Mouse (Mus musculus): ENCODE data around the gene Exoc6b. TPM values are rescaled to one million over a fixed set of nuclear protein-coding genes. Genes with fewer than 3 reads are reported as not detected.

Exoc6b gene
- total RNA-seq, 1 experiment = 19.8 TPM

- Histone ChIP-seq H3K4me3 (ENCODE audit: insufficient read depth in 1 of 2, low read depth in 1 of 2, low read length in 2 of 2, poor library complexity in 1 of 2, severe bottlenecking in 1 of 2) (no peak overlapping the region), H3K27ac (ENCODE audit: insufficient read depth, low read depth, low read length, poor library complexity, severe bottlenecking) (no peak overlapping the region), H3K4me1 (ENCODE audit: control insufficient read depth in 2 of 2, insufficient read depth in 2 of 2, low read length in 2 of 2, poor library complexity in 1 of 2) (peaks cover 0 to 6% of the 10 kb centered on the region in 2 experiments; a peak in 1 of 4 replicates), H3K9me3 (ENCODE audit: control insufficient read depth, insufficient read depth, low read depth, low read length) (no peaks in the 10 kb centered on the region), H3K9ac (ENCODE audit: insufficient read depth, low read depth, low read length, poor library complexity, severe bottlenecking) (no peak overlapping the region), H3K36me3 (ENCODE audit: control insufficient read depth, insufficient read depth, low read length, poor library complexity, severe bottlenecking) (no peaks in the 10 kb centered on the region)
- TF ChIP-seq ZC3H11A (IDR thresholded peaks at IDR 0.05; ENCODE audit: borderline replicate concordance, low read depth, low read length) = no peak
- no peak for TF ChIP-seq MAFK (IDR thresholded peaks at IDR 0.05; ENCODE audit: insufficient read depth, low read depth, low read length)
- TF ChIP-seq ZNF384 (IDR thresholded peaks at IDR 0.05; ENCODE audit: low read depth, low read length) = no peak
- TF ChIP-seq CHD2 (IDR thresholded peaks at IDR 0.05; ENCODE audit: low read depth, low read length) = no peak
- TF ChIP-seq HCFC1 (IDR thresholded peaks at IDR 0.05; ENCODE audit: borderline replicate concordance, insufficient read depth, low read length) = no peak
- in situ Hi-C loops (cut with MboI; ENCODE audit: low sequenced_read_pairs in 2 of 2, unreplicated experiment in 2 of 2) = no loop called here
- no peak for DNase-seq (ENCODE audit: low read depth, low spot score)
Measured at GRCm38 (mm10) chr6:85017011-85017410, 52.3 kb downstream of the Exoc6b start.

GRCm38 (mm10) chr6:85013906-85014305 lies 55.4 kb downstream of the Exoc6b start:
- Histone ChIP-seq H3K27ac (ENCODE audit: insufficient read depth, low read depth, low read length, poor library complexity, severe bottlenecking) (no peak overlapping the region), H3K4me1 (ENCODE audit: control insufficient read depth in 2 of 2, insufficient read depth in 2 of 2, low read length in 2 of 2, poor library complexity in 1 of 2) (peaks cover 0 to 8% of the 10 kb centered on the region in 2 experiments; a peak in 2 of 4 replicates), H3K36me3 (ENCODE audit: control insufficient read depth, insufficient read depth, low read length, poor library complexity, severe bottlenecking) (no peaks in the 10 kb centered on the region), H3K4me3 (ENCODE audit: insufficient read depth in 1 of 2, low read depth in 1 of 2, low read length in 2 of 2, poor library complexity in 1 of 2, severe bottlenecking in 1 of 2) (no peak overlapping the region), H3K9ac (ENCODE audit: insufficient read depth, low read depth, low read length, poor library complexity, severe bottlenecking) (no peak overlapping the region), H3K9me3 (ENCODE audit: control insufficient read depth, insufficient read depth, low read depth, low read length) (no peaks in the 10 kb centered on the region)
- TF ChIP-seq CHD2 (IDR thresholded peaks at IDR 0.05; ENCODE audit: low read depth, low read length) (no peak), ZC3H11A (IDR thresholded peaks at IDR 0.05; ENCODE audit: borderline replicate concordance, low read depth, low read length) (no peak), ZNF384 (IDR thresholded peaks at IDR 0.05; ENCODE audit: low read depth, low read length) (no peak), HCFC1 (IDR thresholded peaks at IDR 0.05; ENCODE audit: borderline replicate concordance, insufficient read depth, low read length) (no peak)
- in situ Hi-C loops (cut with MboI; ENCODE audit: low sequenced_read_pairs in 2 of 2, unreplicated experiment in 2 of 2) = no loop called here
- DNase-seq (ENCODE audit: low read depth, low spot score) = no peak

DNA sequence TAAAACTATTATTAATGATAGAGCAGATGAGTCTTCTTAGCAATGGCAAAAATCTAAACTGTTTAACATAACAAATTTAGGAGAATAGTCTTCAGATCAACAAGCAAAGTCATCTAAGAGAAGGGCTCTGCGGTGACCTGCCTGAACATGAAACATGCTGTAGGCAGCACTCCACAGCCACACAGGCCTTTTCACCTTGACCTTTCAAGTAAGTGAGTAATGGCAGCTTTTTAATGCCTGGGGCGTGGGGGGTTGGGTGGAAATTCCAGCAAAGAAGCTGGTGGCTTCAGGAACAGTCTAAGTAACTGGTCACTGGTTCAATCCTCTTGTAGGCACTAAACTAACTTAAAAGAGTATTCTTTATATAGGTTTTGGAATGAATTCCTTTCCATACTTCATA lies 58.9 kb downstream of the Exoc6b start:
- in situ Hi-C loops (cut with MboI; ENCODE audit: low sequenced_read_pairs in 2 of 2, unreplicated experiment in 2 of 2) = no loop called here
- H3K36me3 ChIP-seq (ENCODE audit: control insufficient read depth, insufficient read depth, low read length, poor library complexity, severe bottlenecking) = no peaks in the 10 kb centered on the region
- TF ChIP-seq HCFC1 (IDR thresholded peaks at IDR 0.05; ENCODE audit: borderline replicate concordance, insufficient read depth, low read length) = no peak
- 0 out of 2 replicates have a peak, but pooled peaks have one; percentile 43 for TF ChIP-seq CHD2 (IDR thresholded peaks at IDR 0.05; ENCODE audit: low read depth, low read length)
- H3K9ac ChIP-seq (ENCODE audit: insufficient read depth, low read depth, low read length, poor library complexity, severe bottlenecking) = no peak overlapping the region
- no peaks in the 10 kb centered on the region for H3K9me3 ChIP-seq (ENCODE audit: control insufficient read depth, insufficient read depth, low read depth, low read length)
- no peak overlapping the region for H3K27ac ChIP-seq (ENCODE audit: insufficient read depth, low read depth, low read length, poor library complexity, severe bottlenecking)
- peak; percentile 70 for DNase-seq (ENCODE audit: low read depth, low spot score)
- H3K4me1 ChIP-seq (ENCODE audit: control insufficient read depth in 2 of 2, insufficient read depth in 2 of 2, low read length in 2 of 2, poor library complexity in 1 of 2) = peaks cover 0 to 8% of the 10 kb centered on the region in 2 experiments; a peak in 1 of 4 replicates
- H3K4me3 ChIP-seq (ENCODE audit: insufficient read depth in 1 of 2, low read depth in 1 of 2, low read length in 2 of 2, poor library complexity in 1 of 2, severe bottlenecking in 1 of 2) = no peak overlapping the region

GRCm38 (mm10) chr6:84995418-84995817 lies 73.9 kb downstream of the Exoc6b start:
- in situ Hi-C loops (cut with MboI; ENCODE audit: low sequenced_read_pairs in 2 of 2, unreplicated experiment in 2 of 2) = no loop called here
- Histone ChIP-seq H3K9ac (ENCODE audit: insufficient read depth, low read depth, low read length, poor library complexity, severe bottlenecking) (no peak overlapping the region), H3K36me3 (ENCODE audit: control insufficient read depth, insufficient read depth, low read length, poor library complexity, severe bottlenecking) (no peaks in the 10 kb centered on the region), H3K27ac (ENCODE audit: insufficient read depth, low read depth, low read length, poor library complexity, severe bottlenecking) (no peak overlapping the region), H3K4me1 (ENCODE audit: control insufficient read depth in 2 of 2, insufficient read depth in 2 of 2, low read length in 2 of 2, poor library complexity in 1 of 2) (no peaks in the 10 kb centered on the region), H3K9me3 (ENCODE audit: control insufficient read depth, insufficient read depth, low read depth, low read length) (no peaks in the 10 kb centered on the region), H3K4me3 (ENCODE audit: insufficient read depth in 1 of 2, low read depth in 1 of 2, low read length in 2 of 2, poor library complexity in 1 of 2, severe bottlenecking in 1 of 2) (no peak overlapping the region)
- TF ChIP-seq HCFC1 (IDR thresholded peaks at IDR 0.05; ENCODE audit: borderline replicate concordance, insufficient read depth, low read length) (no peak), MAFK (IDR thresholded peaks at IDR 0.05; ENCODE audit: insufficient read depth, low read depth, low read length) (no peak), ZNF384 (IDR thresholded peaks at IDR 0.05; ENCODE audit: low read depth, low read length) (no peak), ZC3H11A (IDR thresholded peaks at IDR 0.05; ENCODE audit: borderline replicate concordance, low read depth, low read length) (no peak), CHD2 (IDR thresholded peaks at IDR 0.05; ENCODE audit: low read depth, low read length) (no peak)
- peak; percentile 25 for DNase-seq (ENCODE audit: low read depth, low spot score)

DNA sequence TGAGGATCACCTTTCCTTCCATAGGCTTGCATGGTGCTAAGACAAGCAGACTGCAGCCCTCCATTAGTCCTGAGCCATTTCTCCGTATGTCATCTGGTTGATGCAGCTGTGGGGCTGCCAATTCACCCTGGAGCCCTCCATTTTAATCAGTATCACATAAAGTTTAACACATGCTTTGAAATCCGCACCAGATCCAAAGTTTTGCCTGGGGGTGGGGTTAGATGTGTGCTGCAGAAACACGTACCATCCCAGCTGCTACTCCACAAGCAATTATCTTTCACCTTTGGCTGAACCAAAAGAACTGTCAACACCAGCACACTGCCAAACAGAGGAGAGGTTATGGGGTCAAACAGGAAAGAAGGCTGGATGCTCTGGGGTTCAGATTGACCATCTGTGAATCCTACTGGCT lies 92.7 kb downstream of the Exoc6b start:
- Histone ChIP-seq H3K9ac (ENCODE audit: insufficient read depth, low read depth, low read length, poor library complexity, severe bottlenecking) (no peak overlapping the region), H3K36me3 (ENCODE audit: control insufficient read depth, insufficient read depth, low read length, poor library complexity, severe bottlenecking) (no peaks in the 10 kb centered on the region), H3K4me3 (ENCODE audit: insufficient read depth in 1 of 2, low read depth in 1 of 2, low read length in 2 of 2, poor library complexity in 1 of 2, severe bottlenecking in 1 of 2) (no peak overlapping the region), H3K27ac (ENCODE audit: insufficient read depth, low read depth, low read length, poor library complexity, severe bottlenecking) (no peak overlapping the region), H3K9me3 (ENCODE audit: control insufficient read depth, insufficient read depth, low read depth, low read length) (no peaks in the 10 kb centered on the region), H3K4me1 (ENCODE audit: control insufficient read depth in 2 of 2, insufficient read depth in 2 of 2, low read length in 2 of 2, poor library complexity in 1 of 2) (no peaks in the 10 kb centered on the region)
- DNase-seq (ENCODE audit: low read depth, low spot score) = no peak
- no peak for TF ChIP-seq HCFC1 (IDR thresholded peaks at IDR 0.05; ENCODE audit: borderline replicate concordance, insufficient read depth, low read length)
- no peak for TF ChIP-seq CHD2 (IDR thresholded peaks at IDR 0.05; ENCODE audit: low read depth, low read length)
- TF ChIP-seq ZNF384 (IDR thresholded peaks at IDR 0.05; ENCODE audit: low read depth, low read length) = no peak
- in situ Hi-C loops (cut with MboI; ENCODE audit: low sequenced_read_pairs in 2 of 2, unreplicated experiment in 2 of 2) = no loop called here

Measured in ES-E14 (cell line).